Mouse (Mus musculus) megakaryocyte, embryonic 14.5 days (primary cell): Measurements from ENCODE around the gene Endod1.

Source experiments
- FLI1 ChIP-seq: IDR thresholded peaks from 2 replicates; pipeline ENCODE4 v1.6.1; 2012; ENCODE audit warnings: low read length, inconsistent platforms, mixed read lengths
- GATA1 ChIP-seq: IDR thresholded peaks from 3 replicates; pipeline ENCODE4 v1.6.1; 2012; ENCODE audit warnings: mixed read lengths, low read length, inconsistent platforms, borderline replicate concordance

- no peak for TF ChIP-seq FLI1
- no peak for TF ChIP-seq GATA1
These were observed 13.5 kb downstream of the Endod1 start for GRCm38 (mm10) chr9:14367850-14368249.
